In genomic region chr17:47010722-47011660, GRCm38 (mm10) we compare ENCODE assay signal across 8 mouse cellular contexts. TPM values are rescaled to one million over a fixed set of nuclear protein-coding genes. Genes with fewer than 3 reads are reported as not detected.
DNase-seq lines count a peak whose midpoint lies in the region; ATAC-seq and TF ChIP-seq lines count a peak whose summit lies in the region.

No protein-coding gene starts in this region.

- 0 out of 2 replicates have a peak, but pooled peaks cover 2% of the 10 kb centered on the region for H3K4me1 ChIP-seq in intestine, postnatal 0 days (replicated peaks; ENCODE audit: control insufficient read depth, insufficient read depth, low read length)
- peaks cover 24% of the 10 kb centered on the region for H3K4me1 ChIP-seq in limb, embryonic 10.5 days
- peaks cover 16% of the 10 kb centered on the region for H3K4me1 ChIP-seq in midbrain, embryonic 12.5 days

- DNase-seq in heart, adult 11 months: peak; percentile 98
- DNase-seq in heart, postnatal 25 days (ENCODE audit: low spot score): no peak
- DNase-seq in embryo, embryonic 10.5 days (ENCODE audit: low spot score): peak; percentile 89
- peak; percentile 56 for DNase-seq in gastrocnemius, postnatal 25 days
- peak; percentile 74 for DNase-seq in limb, embryonic 10.5 days (ENCODE audit: low spot score)
- DNase-seq in spleen, adult 18-20 months: peak; percentile 52 to 58

- peak overlapping the region; percentile 98 for H3K4me3 ChIP-seq in intestine, postnatal 0 days (ENCODE audit: low read depth, low read length)
- H3K4me3 ChIP-seq in limb, embryonic 10.5 days: peak overlapping the region; percentile 87
- peak overlapping the region; percentile 93 for H3K4me3 ChIP-seq in midbrain, embryonic 12.5 days

- peak overlapping the region; percentile 82 for H3K4me2 ChIP-seq in intestine, postnatal 0 days (replicated peaks; ENCODE audit: low read depth)
- peak overlapping the region; percentile 88 for H3K4me2 ChIP-seq in midbrain, embryonic 12.5 days (replicated peaks)

- no peak overlapping the region; the same call in 1 of the 2 replicates for H3K9ac ChIP-seq in intestine, postnatal 0 days (ENCODE audit: low read depth, low read length)
- 0 out of 2 replicates have a peak overlapping the region, but pooled peaks have one; percentile 84 for H3K9ac ChIP-seq in midbrain, embryonic 12.5 days (replicated peaks)

- no peaks in the 10 kb centered on the region for H3K9me3 ChIP-seq in intestine, postnatal 0 days (ENCODE audit: control insufficient read depth)
- no peaks in the 10 kb centered on the region for H3K9me3 ChIP-seq in limb, embryonic 10.5 days (replicated peaks)
- H3K9me3 ChIP-seq in midbrain, embryonic 12.5 days: no peaks in the 10 kb centered on the region

- no peaks in the 10 kb centered on the region for H3K36me3 ChIP-seq in intestine, postnatal 0 days (ENCODE audit: control insufficient read depth, insufficient read depth)
- H3K36me3 ChIP-seq in limb, embryonic 10.5 days: peaks cover 10% of the 10 kb centered on the region
- H3K36me3 ChIP-seq in midbrain, embryonic 12.5 days: peaks cover 5% of the 10 kb centered on the region; the same call in 1 of the 2 replicates

- peak; percentile 67 for ATAC-seq in intestine, postnatal 0 days
- ATAC-seq in midbrain, embryonic 12.5 days (ENCODE audit: low FRiP score, low read depth): peak; percentile 75

- TF ChIP-seq CTCF in intestine, postnatal 0 days (IDR thresholded peaks at IDR 0.05; ENCODE audit: low read depth): no peak

- no peaks in the 10 kb centered on the region for H3K27me3 ChIP-seq in intestine, postnatal 0 days (replicated peaks; ENCODE audit: control insufficient read depth, insufficient read depth, low read length)
- no peaks in the 10 kb centered on the region for H3K27me3 ChIP-seq in limb, embryonic 10.5 days (ENCODE audit: low read depth, poor library complexity, severe bottlenecking)
- no peaks in the 10 kb centered on the region for H3K27me3 ChIP-seq in midbrain, embryonic 12.5 days

- WGBS in intestine, postnatal 0 days: 7% methylated on average over 25 of the region's 25 CpGs
- WGBS in limb, embryonic 10.5 days: 15% methylated on average over 25 of the region's 25 CpGs
- 13% methylated on average over 25 of the region's 25 CpGs for WGBS in midbrain, embryonic 12.5 days

- intact Hi-C loops in heart, postnatal 25 days (cut with DNase I): no loop called here

- H3K27ac ChIP-seq in intestine, postnatal 0 days (ENCODE audit: low read depth, low read length): peak overlapping the region; percentile 97
- peak overlapping the region; percentile 95 for H3K27ac ChIP-seq in limb, embryonic 10.5 days
- H3K27ac ChIP-seq in midbrain, embryonic 12.5 days (replicated peaks): peak overlapping the region; percentile 91

RNA-seq across cellular contexts. Expression of gene Ubr2, which starts 0.6 kb away (rescaled TPM):
- 10 to 100 TPM; 65.7 to 73.5 TPM for total RNA-seq in heart, postnatal 25 days (2021)
- 10 to 100 TPM; 44.6 to 46.0 TPM for total RNA-seq in gastrocnemius, postnatal 25 days (2021)
- 4.9 and 5.4 TPM in 2 replicates for polyA plus RNA-seq in intestine, postnatal 0 days (2015; fragmentation: Nextera tagmentation; extraction: Ambion mirVana)
- polyA plus RNA-seq in limb, embryonic 10.5 days (2016; fragmentation: Nextera tagmentation; extraction: Ambion mirVana): 18.5 and 18.8 TPM in 2 replicates
- 23.4 and 25.7 TPM in 2 replicates for polyA plus RNA-seq in midbrain, embryonic 12.5 days (2016; fragmentation: Nextera tagmentation; extraction: Ambion mirVana)
